Mouse (Mus musculus): ENCODE measurements around the gene Spns1. TPM values are rescaled to one million over a fixed set of nuclear protein-coding genes. Genes with fewer than 3 reads are reported as not detected.
"Not testable (repeated sequence)": the region's sequence is repeated elsewhere in the genome, so short reads cannot be mapped to it uniquely, and the experiment has no call there.

The Spns1 gene
- polyA plus RNA-seq, 1 experiment from 2014 or later: 24.4 TPM

- WGBS: 84% methylated on average over 9 of the region's 9 CpGs
- Histone ChIP-seq H3K4me3 (ENCODE audit: low read depth, low read length) (no peak overlapping the region), H3K9me3 (ENCODE audit: control insufficient read depth, low read length) (no peaks in the 10 kb centered on the region), H3K4me2 (replicated peaks; ENCODE audit: low read depth) (no peak overlapping the region), H3K27me3 (ENCODE audit: control insufficient read depth, insufficient read depth, low read length) (no peaks in the 10 kb centered on the region), H3K4me1 (replicated peaks; ENCODE audit: control insufficient read depth, insufficient read depth) (no peaks in the 10 kb centered on the region), H3K9ac (ENCODE audit: low read length) (no peak overlapping the region), H3K36me3 (ENCODE audit: control insufficient read depth, insufficient read depth, low read length) (no peaks in the 10 kb centered on the region), H3K27ac (replicated peaks) (no peak overlapping the region)
- DNase-seq (ENCODE audit: low spot score) (no peak), ATAC-seq (ENCODE audit: low FRiP score, low TSS enrichment) (no peak)
- TF ChIP-seq EP300 (optimal IDR thresholded peaks at IDR 0.05): no peak
- TF ChIP-seq CTCF (IDR thresholded peaks at IDR 0.05; ENCODE audit: low read depth): no peak
These were observed 47.2 kb downstream of the Spns1 start for GRCm38 (mm10) chr7:126329907-126330645.

- not testable (repeated sequence) for H3K27me3 ChIP-seq (ENCODE audit: control insufficient read depth, insufficient read depth, low read length); H3K9me3 ChIP-seq (ENCODE audit: control insufficient read depth, low read length); H3K4me1 ChIP-seq (replicated peaks; ENCODE audit: control insufficient read depth, insufficient read depth); H3K27ac ChIP-seq (replicated peaks); ATAC-seq (ENCODE audit: low FRiP score, low TSS enrichment); H3K4me2 ChIP-seq (replicated peaks; ENCODE audit: low read depth); H3K36me3 ChIP-seq (ENCODE audit: control insufficient read depth, insufficient read depth, low read length); H3K9ac ChIP-seq (ENCODE audit: low read length); DNase-seq (ENCODE audit: low spot score); H3K4me3 ChIP-seq (ENCODE audit: low read depth, low read length)
- WGBS: 88% methylated on average over 5 of the region's 6 CpGs
These were observed 48.4 kb downstream of the Spns1 start for GRCm38 (mm10) chr7:126328848-126329247.

DNA sequence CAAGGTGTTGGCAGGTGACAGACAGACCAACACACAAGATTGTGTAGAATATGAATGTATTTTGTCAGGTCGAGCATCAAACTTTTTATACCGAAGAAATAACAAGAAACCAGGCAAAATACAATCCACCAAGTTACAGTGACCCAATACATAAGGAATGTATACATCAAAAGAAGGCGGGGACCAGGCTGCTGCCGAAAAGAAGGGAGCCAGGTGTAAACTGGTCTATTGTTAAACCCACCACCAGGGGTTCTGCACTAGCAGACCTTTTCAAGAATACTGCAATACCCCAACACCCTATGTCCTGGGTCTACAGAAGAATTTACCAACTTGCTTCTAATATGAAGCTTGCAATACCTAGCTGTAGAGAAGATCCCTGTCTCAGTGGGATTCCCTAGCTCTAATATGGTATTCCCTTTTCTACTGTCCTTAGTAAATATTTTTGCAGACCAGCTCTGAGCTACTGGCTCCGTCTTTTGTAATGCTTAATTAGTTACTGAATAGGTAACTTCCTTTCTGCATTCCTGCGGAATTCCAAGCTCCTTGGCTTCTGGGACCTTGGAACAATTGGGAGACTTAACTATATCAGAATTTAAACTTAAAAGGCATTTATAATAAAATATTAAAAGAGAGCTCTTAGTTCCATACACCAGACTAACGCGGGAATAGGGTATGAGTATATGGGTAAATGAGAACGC, 51.5 kb downstream of the Spns1 start:
- not testable (repeated sequence) for H3K27ac ChIP-seq (replicated peaks); H3K4me2 ChIP-seq (replicated peaks; ENCODE audit: low read depth); DNase-seq (ENCODE audit: low spot score); H3K9me3 ChIP-seq (ENCODE audit: control insufficient read depth, low read length); ATAC-seq (ENCODE audit: low FRiP score, low TSS enrichment); H3K36me3 ChIP-seq (ENCODE audit: control insufficient read depth, insufficient read depth, low read length); H3K4me3 ChIP-seq (ENCODE audit: low read depth, low read length); H3K9ac ChIP-seq (ENCODE audit: low read length); H3K4me1 ChIP-seq (replicated peaks; ENCODE audit: control insufficient read depth, insufficient read depth); H3K27me3 ChIP-seq (ENCODE audit: control insufficient read depth, insufficient read depth, low read length)
- 17% methylated on average over 9 of the region's 9 CpGs for WGBS

DNA sequence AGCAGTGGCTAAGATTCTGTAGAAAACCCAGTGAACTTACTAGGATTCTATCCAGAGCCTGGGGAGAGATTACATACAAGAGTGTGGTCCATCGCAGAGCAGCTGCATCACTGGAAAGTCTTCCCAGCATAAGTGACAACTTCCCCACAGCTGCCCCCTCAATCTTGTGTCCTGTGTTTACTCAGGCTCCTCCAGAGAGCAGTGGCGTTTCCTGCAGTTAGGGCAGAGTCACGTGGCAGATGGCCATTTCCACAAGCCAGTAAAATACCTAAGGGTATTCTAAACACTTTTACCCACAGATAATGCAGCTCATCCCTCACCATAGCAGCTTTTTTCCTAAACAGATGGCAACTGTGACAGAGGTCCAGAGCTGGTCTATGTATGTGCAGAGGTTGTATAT, 52.5 kb downstream of the Spns1 start:
- H3K27ac ChIP-seq (replicated peaks): no peak overlapping the region
- ATAC-seq (ENCODE audit: low FRiP score, low TSS enrichment) (no peak), DNase-seq (ENCODE audit: low spot score) (no peak)
- H3K36me3 ChIP-seq (ENCODE audit: control insufficient read depth, insufficient read depth, low read length): no peaks in the 10 kb centered on the region
- H3K4me1 ChIP-seq (replicated peaks; ENCODE audit: control insufficient read depth, insufficient read depth): no peaks in the 10 kb centered on the region
- no peak overlapping the region for H3K9ac ChIP-seq (ENCODE audit: low read length)
- WGBS: 7% methylated on average over 3 of the region's 3 CpGs
- no peak overlapping the region for H3K4me2 ChIP-seq (replicated peaks; ENCODE audit: low read depth)
- no peak overlapping the region for H3K4me3 ChIP-seq (ENCODE audit: low read depth, low read length)
- no peaks in the 10 kb centered on the region for H3K9me3 ChIP-seq (ENCODE audit: control insufficient read depth, low read length)
- no peaks in the 10 kb centered on the region for H3K27me3 ChIP-seq (ENCODE audit: control insufficient read depth, insufficient read depth, low read length)
- TF ChIP-seq CTCF (IDR thresholded peaks at IDR 0.05; ENCODE audit: low read depth) (no peak), EP300 (optimal IDR thresholded peaks at IDR 0.05) (no peak)

GRCm38 (mm10) chr7:126323729-126324128, 53.5 kb downstream of the Spns1 start:
- Histone ChIP-seq H3K4me2 (replicated peaks; ENCODE audit: low read depth) (no peak overlapping the region), H3K4me3 (ENCODE audit: low read depth, low read length) (no peak overlapping the region), H3K27me3 (ENCODE audit: control insufficient read depth, insufficient read depth, low read length) (no peaks in the 10 kb centered on the region), H3K9me3 (ENCODE audit: control insufficient read depth, low read length) (no peaks in the 10 kb centered on the region), H3K27ac (replicated peaks) (no peak overlapping the region), H3K4me1 (replicated peaks; ENCODE audit: control insufficient read depth, insufficient read depth) (no peaks in the 10 kb centered on the region), H3K36me3 (ENCODE audit: control insufficient read depth, insufficient read depth, low read length) (no peaks in the 10 kb centered on the region), H3K9ac (ENCODE audit: low read length) (no peak overlapping the region)
- TF ChIP-seq CTCF (IDR thresholded peaks at IDR 0.05; ENCODE audit: low read depth) (peak; percentile 95), EP300 (optimal IDR thresholded peaks at IDR 0.05) (no peak)
- DNase-seq (ENCODE audit: low spot score) (peak; percentile 80), ATAC-seq (ENCODE audit: low FRiP score, low TSS enrichment) (no peak)
- 6% methylated on average over 11 of the region's 11 CpGs for whole genome bisulfite sequencing

Small RNAs within 50 kb of the gene (microRNA-seq; reads per million reads assigned to microRNA genes)
- gene Mir7058: not detected

Other genes starting within 250 kb of the Spns1 start
- 19.3 and 19.7 TPM in 2 replicates for gene Xpo6, start 176.9 kb downstream of the Spns1 start, polyA plus RNA-seq (2015; fragmentation: Nextera tagmentation; extraction: Ambion mirVana)
- 4.0 and 5.3 TPM in 2 replicates for gene Sbk1, start 104.8 kb downstream of the Spns1 start, polyA plus RNA-seq (2015; fragmentation: Nextera tagmentation; extraction: Ambion mirVana)
- gene Lat, start 7.9 kb downstream of the Spns1 start, polyA plus RNA-seq (2015; fragmentation: Nextera tagmentation; extraction: Ambion mirVana): 0.21 and 0.46 TPM in 2 replicates
- gene Nfatc2ip, start 19.3 kb upstream of the Spns1 start, polyA plus RNA-seq (2015; fragmentation: Nextera tagmentation; extraction: Ambion mirVana): 1.1 and 1.3 TPM in 2 replicates
- gene Cd19, start 37.4 kb upstream of the Spns1 start, polyA plus RNA-seq (2015; fragmentation: Nextera tagmentation; extraction: Ambion mirVana): 0.08 and 0.17 TPM in 2 replicates
- 19.4 and 20.7 TPM in 2 replicates for gene Rabep2, start 51.3 kb upstream of the Spns1 start, polyA plus RNA-seq (2015; fragmentation: Nextera tagmentation; extraction: Ambion mirVana)
- gene Atp2a1, start 85.7 kb upstream of the Spns1 start, polyA plus RNA-seq (2015; fragmentation: Nextera tagmentation; extraction: Ambion mirVana): 0.59 and 1.8 TPM in 2 replicates
- gene Sh2b1, start 98.0 kb upstream of the Spns1 start, polyA plus RNA-seq (2015; fragmentation: Nextera tagmentation; extraction: Ambion mirVana): 20.0 and 24.0 TPM in 2 replicates
- 73.9 and 77.5 TPM in 2 replicates for gene Tufm, start 109.9 kb upstream of the Spns1 start, polyA plus RNA-seq (2015; fragmentation: Nextera tagmentation; extraction: Ambion mirVana)
- 16.9 and 19.6 TPM in 2 replicates for gene Atxn2l, start 126.0 kb upstream of the Spns1 start, polyA plus RNA-seq (2015; fragmentation: Nextera tagmentation; extraction: Ambion mirVana)
- gene Eif3c, start 189.0 kb upstream of the Spns1 start, polyA plus RNA-seq (2015; fragmentation: Nextera tagmentation; extraction: Ambion mirVana): 150 and 163 TPM in 2 replicates
- gene Apobr, start 207.5 kb upstream of the Spns1 start, polyA plus RNA-seq (2015; fragmentation: Nextera tagmentation; extraction: Ambion mirVana): 0.46 and 0.56 TPM in 2 replicates
- 17.2 and 17.7 TPM in 2 replicates for gene Cln3, start 208.4 kb upstream of the Spns1 start, polyA plus RNA-seq (2015; fragmentation: Nextera tagmentation; extraction: Ambion mirVana)
- 0.10 and 0.13 TPM in 2 replicates for gene Il27, start 217.5 kb upstream of the Spns1 start, polyA plus RNA-seq (2015; fragmentation: Nextera tagmentation; extraction: Ambion mirVana)

All from stomach, postnatal 0 days (tissue).